Mouse (Mus musculus): ENCODE measurements around the gene Pcsk2. TPM values are rescaled to one million over a fixed set of nuclear protein-coding genes. Genes with fewer than 3 reads are reported as not detected.

The Pcsk2 gene
- polyA plus RNA-seq, 1 experiment from 2014 or later: 4.5 TPM

DNA sequence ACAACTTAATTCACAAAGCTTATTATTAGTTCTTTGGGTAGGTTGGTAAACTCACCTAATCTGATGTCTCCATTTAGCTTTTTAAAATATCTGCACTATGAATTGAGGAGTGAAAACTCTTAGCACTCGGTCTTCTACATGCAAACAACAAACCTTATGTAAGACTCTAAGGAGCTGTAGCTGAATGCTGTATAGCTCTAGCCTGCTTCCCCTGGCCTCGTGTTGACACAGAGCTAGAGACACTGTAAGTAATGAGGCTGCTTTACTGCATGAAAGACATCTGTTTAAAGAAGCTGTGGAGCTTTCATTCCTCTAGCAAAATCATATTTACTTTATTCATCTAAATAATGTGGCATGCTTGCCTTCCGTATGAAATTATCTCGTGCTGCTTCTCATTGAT, 14.4 kb downstream of the Pcsk2 start:
- no peak overlapping the region for H3K9ac ChIP-seq (ENCODE audit: low read depth, low read length)
- H3K4me1 ChIP-seq (replicated peaks; ENCODE audit: control insufficient read depth, insufficient read depth, low read length): no peaks in the 10 kb centered on the region
- WGBS: 78% methylated on average over 4 of the region's 4 CpGs
- no peaks in the 10 kb centered on the region for H3K9me3 ChIP-seq (ENCODE audit: control insufficient read depth, low read length)
- no peaks in the 10 kb centered on the region for H3K36me3 ChIP-seq (ENCODE audit: control insufficient read depth, insufficient read depth, low read length)
- ATAC-seq (ENCODE audit: low FRiP score) (no peak), DNase-seq (ENCODE audit: low spot score) (no peak)
- no peaks in the 10 kb centered on the region for H3K27me3 ChIP-seq (ENCODE audit: control insufficient read depth, insufficient read depth, low read length)
- no peak overlapping the region for H3K4me3 ChIP-seq (ENCODE audit: low read depth, low read length)
- no peak overlapping the region for H3K27ac ChIP-seq (ENCODE audit: low read depth, low read length)
- H3K4me2 ChIP-seq (replicated peaks; ENCODE audit: low read depth, low read length): no peak overlapping the region

- no peaks in the 10 kb centered on the region for H3K4me1 ChIP-seq (replicated peaks; ENCODE audit: control insufficient read depth, insufficient read depth, low read length)
- no peaks in the 10 kb centered on the region for H3K9me3 ChIP-seq (ENCODE audit: control insufficient read depth, low read length)
- H3K4me2 ChIP-seq (replicated peaks; ENCODE audit: low read depth, low read length): no peak overlapping the region
- ATAC-seq (ENCODE audit: low FRiP score): no peak
- WGBS: 77% methylated on average over 2 of the region's 2 CpGs
- H3K27me3 ChIP-seq (ENCODE audit: control insufficient read depth, insufficient read depth, low read length): no peaks in the 10 kb centered on the region
- H3K4me3 ChIP-seq (ENCODE audit: low read depth, low read length): no peak overlapping the region
- H3K36me3 ChIP-seq (ENCODE audit: control insufficient read depth, insufficient read depth, low read length): no peaks in the 10 kb centered on the region
- H3K27ac ChIP-seq (ENCODE audit: low read depth, low read length): no peak overlapping the region
- no peak overlapping the region for H3K9ac ChIP-seq (ENCODE audit: low read depth, low read length)
- no peak for DNase-seq (ENCODE audit: low spot score)
Observed at GRCm38 (mm10) chr2:143565062-143565461, 19.1 kb downstream of the Pcsk2 start.

- H3K36me3 ChIP-seq (ENCODE audit: control insufficient read depth, insufficient read depth, low read length): no peaks in the 10 kb centered on the region
- no peaks in the 10 kb centered on the region for H3K27me3 ChIP-seq (ENCODE audit: control insufficient read depth, insufficient read depth, low read length)
- H3K27ac ChIP-seq (ENCODE audit: low read depth, low read length): no peak overlapping the region
- no peak overlapping the region for H3K4me2 ChIP-seq (replicated peaks; ENCODE audit: low read depth, low read length)
- H3K4me3 ChIP-seq (ENCODE audit: low read depth, low read length): no peak overlapping the region
- ATAC-seq (ENCODE audit: low FRiP score) (no peak), DNase-seq (ENCODE audit: low spot score) (no peak)
- no peaks in the 10 kb centered on the region for H3K4me1 ChIP-seq (replicated peaks; ENCODE audit: control insufficient read depth, insufficient read depth, low read length)
- H3K9me3 ChIP-seq (ENCODE audit: control insufficient read depth, low read length): no peaks in the 10 kb centered on the region
- H3K9ac ChIP-seq (ENCODE audit: low read depth, low read length): no peak overlapping the region
- 90% methylated on average over 6 of the region's 6 CpGs for WGBS
Observed at GRCm38 (mm10) chr2:143565961-143566360, 20.0 kb downstream of the Pcsk2 start.

- WGBS: 85% methylated on average over 6 of the region's 6 CpGs
- Histone ChIP-seq H3K9me3 (ENCODE audit: control insufficient read depth, low read length) (no peaks in the 10 kb centered on the region), H3K9ac (ENCODE audit: low read depth, low read length) (no peak overlapping the region), H3K4me3 (ENCODE audit: low read depth, low read length) (no peak overlapping the region), H3K4me1 (replicated peaks; ENCODE audit: control insufficient read depth, insufficient read depth, low read length) (no peaks in the 10 kb centered on the region), H3K36me3 (ENCODE audit: control insufficient read depth, insufficient read depth, low read length) (no peaks in the 10 kb centered on the region), H3K27ac (ENCODE audit: low read depth, low read length) (no peak overlapping the region), H3K4me2 (replicated peaks; ENCODE audit: low read depth, low read length) (no peak overlapping the region), H3K27me3 (ENCODE audit: control insufficient read depth, insufficient read depth, low read length) (no peaks in the 10 kb centered on the region)
- ATAC-seq (ENCODE audit: low FRiP score) (no peak), DNase-seq (ENCODE audit: low spot score) (no peak)
Observed at GRCm38 (mm10) chr2:143585341-143585740, 39.4 kb downstream of the Pcsk2 start.

DNA sequence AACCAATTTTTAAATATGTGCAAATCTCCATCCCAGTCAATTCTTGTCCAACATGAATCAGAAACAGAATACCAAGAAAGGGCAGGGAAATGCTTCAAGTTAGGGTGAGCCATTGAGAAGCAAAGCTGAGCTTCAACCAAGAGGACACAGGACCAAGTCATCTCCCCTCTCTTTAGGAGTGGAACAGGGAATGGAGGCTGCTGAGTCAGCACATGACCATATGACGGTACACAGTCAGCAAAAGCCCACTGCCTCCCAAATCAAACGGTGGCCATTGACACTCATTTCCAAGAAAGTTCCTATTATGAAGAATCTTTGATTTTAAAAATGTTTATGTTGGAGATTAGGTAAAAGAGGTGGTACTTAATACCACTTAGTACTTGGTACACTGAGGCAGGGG, 44.4 kb downstream of the Pcsk2 start:
- no peak overlapping the region for H3K4me2 ChIP-seq (replicated peaks; ENCODE audit: low read depth, low read length)
- H3K27ac ChIP-seq (ENCODE audit: low read depth, low read length): no peak overlapping the region
- no peaks in the 10 kb centered on the region for H3K27me3 ChIP-seq (ENCODE audit: control insufficient read depth, insufficient read depth, low read length)
- 90% methylated on average over 2 of the region's 2 CpGs for WGBS
- DNase-seq (ENCODE audit: low spot score) (no peak), ATAC-seq (ENCODE audit: low FRiP score) (no peak)
- no peak overlapping the region for H3K4me3 ChIP-seq (ENCODE audit: low read depth, low read length)
- no peaks in the 10 kb centered on the region for H3K9me3 ChIP-seq (ENCODE audit: control insufficient read depth, low read length)
- H3K36me3 ChIP-seq (ENCODE audit: control insufficient read depth, insufficient read depth, low read length): no peaks in the 10 kb centered on the region
- H3K4me1 ChIP-seq (replicated peaks; ENCODE audit: control insufficient read depth, insufficient read depth, low read length): no peaks in the 10 kb centered on the region
- H3K9ac ChIP-seq (ENCODE audit: low read depth, low read length): no peak overlapping the region

GRCm38 (mm10) chr2:143603071-143603470, 57.1 kb downstream of the Pcsk2 start:
- no peaks in the 10 kb centered on the region for H3K9me3 ChIP-seq (ENCODE audit: control insufficient read depth, low read length)
- H3K27ac ChIP-seq (ENCODE audit: low read depth, low read length): no peak overlapping the region
- no peak overlapping the region for H3K4me3 ChIP-seq (ENCODE audit: low read depth, low read length)
- no peak overlapping the region for H3K9ac ChIP-seq (ENCODE audit: low read depth, low read length)
- 68% methylated on average over 3 of the region's 3 CpGs for WGBS
- no peak overlapping the region for H3K4me2 ChIP-seq (replicated peaks; ENCODE audit: low read depth, low read length)
- H3K4me1 ChIP-seq (replicated peaks; ENCODE audit: control insufficient read depth, insufficient read depth, low read length): no peaks in the 10 kb centered on the region
- DNase-seq (ENCODE audit: low spot score) (no peak), ATAC-seq (ENCODE audit: low FRiP score) (no peak)
- no peaks in the 10 kb centered on the region for H3K27me3 ChIP-seq (ENCODE audit: control insufficient read depth, insufficient read depth, low read length)
- no peaks in the 10 kb centered on the region for H3K36me3 ChIP-seq (ENCODE audit: control insufficient read depth, insufficient read depth, low read length)

GRCm38 (mm10) chr2:143603871-143604512, 58.0 kb downstream of the Pcsk2 start:
- 44% methylated on average over 2 of the region's 2 CpGs for WGBS
- Histone ChIP-seq H3K4me1 (replicated peaks; ENCODE audit: control insufficient read depth, insufficient read depth, low read length) (no peaks in the 10 kb centered on the region), H3K4me2 (replicated peaks; ENCODE audit: low read depth, low read length) (no peak overlapping the region), H3K27ac (ENCODE audit: low read depth, low read length) (no peak overlapping the region), H3K9ac (ENCODE audit: low read depth, low read length) (no peak overlapping the region), H3K9me3 (ENCODE audit: control insufficient read depth, low read length) (no peaks in the 10 kb centered on the region), H3K27me3 (ENCODE audit: control insufficient read depth, insufficient read depth, low read length) (no peaks in the 10 kb centered on the region), H3K4me3 (ENCODE audit: low read depth, low read length) (no peak overlapping the region), H3K36me3 (ENCODE audit: control insufficient read depth, insufficient read depth, low read length) (no peaks in the 10 kb centered on the region)
- ATAC-seq (ENCODE audit: low FRiP score): no peak
- no peak for DNase-seq (ENCODE audit: low spot score)

DNA sequence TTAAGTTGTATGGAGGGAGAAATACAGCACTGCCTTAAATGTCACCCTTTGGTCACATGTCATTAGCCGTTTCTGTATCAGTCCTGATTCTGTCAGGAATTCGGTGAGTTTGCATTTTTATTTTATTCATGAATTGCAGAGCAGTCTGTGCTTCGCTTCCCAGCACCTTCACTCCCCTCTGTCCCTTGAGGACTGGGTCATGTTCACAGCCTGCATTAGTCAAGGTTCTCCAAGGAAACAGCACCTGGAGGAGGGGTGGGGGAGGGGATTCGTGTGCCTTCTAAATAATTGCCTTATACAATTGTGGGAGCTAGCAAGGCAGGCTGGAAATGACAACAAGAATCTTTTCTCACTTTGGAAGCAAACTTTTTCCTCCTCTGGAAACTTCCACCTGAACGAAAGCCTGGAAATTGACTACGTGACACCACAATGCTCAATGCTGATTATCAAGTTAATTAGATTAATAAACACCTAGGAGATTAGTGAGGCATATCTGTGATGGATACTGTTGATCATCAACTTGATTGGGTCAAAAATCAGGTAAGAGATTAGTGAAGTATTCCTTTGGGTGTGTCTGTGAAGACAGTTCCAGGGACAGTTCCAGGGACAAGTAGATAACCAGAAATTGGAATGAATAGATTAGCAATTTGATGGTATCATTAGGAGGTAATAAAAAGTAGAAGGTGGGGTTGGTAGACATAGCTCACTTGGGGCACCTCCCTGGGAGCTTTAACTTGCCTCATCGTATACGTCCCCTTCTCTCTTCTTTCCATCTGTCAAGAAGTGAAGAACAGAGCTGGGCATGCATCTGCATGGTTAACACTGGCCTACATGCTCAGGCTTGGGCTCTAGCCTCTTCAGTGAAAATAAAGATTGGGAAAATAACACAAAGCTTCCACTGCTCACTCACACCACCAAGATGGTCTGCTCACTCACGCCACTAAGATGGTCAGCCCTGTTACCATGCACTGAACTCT, 64.7 kb downstream of the Pcsk2 start:
- peak; percentile 69 for ATAC-seq (ENCODE audit: low FRiP score)

DNA sequence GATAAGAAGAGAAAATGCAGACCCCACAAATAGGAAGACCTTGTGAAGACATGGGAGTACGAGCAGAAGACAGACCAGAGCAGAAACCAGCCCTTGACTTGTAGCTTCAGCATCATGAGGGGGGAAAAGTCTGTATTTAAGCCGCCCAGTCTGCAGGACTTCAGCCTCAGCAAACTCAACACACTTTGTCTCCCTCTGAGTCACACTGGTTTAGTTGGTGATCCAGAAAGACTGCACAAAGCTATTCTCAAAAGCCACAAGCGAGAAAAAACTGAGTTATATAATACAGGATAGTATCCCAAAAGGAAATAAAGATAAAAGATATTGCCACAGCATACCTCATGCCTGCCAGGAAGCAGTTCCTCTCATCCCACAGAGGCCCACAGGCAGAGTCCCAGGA, 67.5 kb downstream of the Pcsk2 start:
- no peaks in the 10 kb centered on the region for H3K9me3 ChIP-seq (ENCODE audit: control insufficient read depth, low read length)
- WGBS: 81% methylated on average over 3 of the region's 3 CpGs

More for the DNA sequence above, 64.7 kb downstream of the Pcsk2 start:
- Histone ChIP-seq H3K4me1 (replicated peaks; ENCODE audit: control insufficient read depth, insufficient read depth, low read length) (no peaks in the 10 kb centered on the region), H3K9me3 (ENCODE audit: control insufficient read depth, low read length) (no peaks in the 10 kb centered on the region), H3K27ac (ENCODE audit: low read depth, low read length) (no peak overlapping the region), H3K4me3 (ENCODE audit: low read depth, low read length) (no peak overlapping the region), H3K4me2 (replicated peaks; ENCODE audit: low read depth, low read length) (no peak overlapping the region), H3K27me3 (ENCODE audit: control insufficient read depth, insufficient read depth, low read length) (no peaks in the 10 kb centered on the region), H3K36me3 (ENCODE audit: control insufficient read depth, insufficient read depth, low read length) (no peaks in the 10 kb centered on the region), H3K9ac (ENCODE audit: low read depth, low read length) (no peak overlapping the region)
- WGBS: 75% methylated on average over 9 of the region's 9 CpGs
- DNase-seq (ENCODE audit: low spot score): no peak

More for the DNA sequence above, 67.5 kb downstream of the Pcsk2 start:
- H3K27me3 ChIP-seq (ENCODE audit: control insufficient read depth, insufficient read depth, low read length): no peaks in the 10 kb centered on the region
- H3K27ac ChIP-seq (ENCODE audit: low read depth, low read length): no peak overlapping the region
- ATAC-seq (ENCODE audit: low FRiP score) (no peak), DNase-seq (ENCODE audit: low spot score) (no peak)
- no peak overlapping the region for H3K4me2 ChIP-seq (replicated peaks; ENCODE audit: low read depth, low read length)
- no peaks in the 10 kb centered on the region for H3K36me3 ChIP-seq (ENCODE audit: control insufficient read depth, insufficient read depth, low read length)
- H3K9ac ChIP-seq (ENCODE audit: low read depth, low read length): no peak overlapping the region
- H3K4me3 ChIP-seq (ENCODE audit: low read depth, low read length): no peak overlapping the region
- no peaks in the 10 kb centered on the region for H3K4me1 ChIP-seq (replicated peaks; ENCODE audit: control insufficient read depth, insufficient read depth, low read length)
